Mouse (Mus musculus) megakaryocyte, embryonic 14.5 days (primary cell): ENCODE results near the gene Tbxas1.

Source experiments
- FLI1 ChIP-seq: IDR thresholded peaks from 2 replicates; pipeline ENCODE4 v1.6.1; 2012; ENCODE audit warnings: low read length, inconsistent platforms, mixed read lengths
- GATA1 ChIP-seq: IDR thresholded peaks from 3 replicates; pipeline ENCODE4 v1.6.1; 2012; ENCODE audit warnings: mixed read lengths, low read length, inconsistent platforms, borderline replicate concordance

- TF ChIP-seq GATA1: no peak
- TF ChIP-seq FLI1: no peak
These were observed 229.4 kb downstream of the Tbxas1 start for GRCm38 (mm10) chr6:39104631-39105030.
